8 mouse cellular contexts compared by ENCODE assay signal in the genomic region with DNA sequence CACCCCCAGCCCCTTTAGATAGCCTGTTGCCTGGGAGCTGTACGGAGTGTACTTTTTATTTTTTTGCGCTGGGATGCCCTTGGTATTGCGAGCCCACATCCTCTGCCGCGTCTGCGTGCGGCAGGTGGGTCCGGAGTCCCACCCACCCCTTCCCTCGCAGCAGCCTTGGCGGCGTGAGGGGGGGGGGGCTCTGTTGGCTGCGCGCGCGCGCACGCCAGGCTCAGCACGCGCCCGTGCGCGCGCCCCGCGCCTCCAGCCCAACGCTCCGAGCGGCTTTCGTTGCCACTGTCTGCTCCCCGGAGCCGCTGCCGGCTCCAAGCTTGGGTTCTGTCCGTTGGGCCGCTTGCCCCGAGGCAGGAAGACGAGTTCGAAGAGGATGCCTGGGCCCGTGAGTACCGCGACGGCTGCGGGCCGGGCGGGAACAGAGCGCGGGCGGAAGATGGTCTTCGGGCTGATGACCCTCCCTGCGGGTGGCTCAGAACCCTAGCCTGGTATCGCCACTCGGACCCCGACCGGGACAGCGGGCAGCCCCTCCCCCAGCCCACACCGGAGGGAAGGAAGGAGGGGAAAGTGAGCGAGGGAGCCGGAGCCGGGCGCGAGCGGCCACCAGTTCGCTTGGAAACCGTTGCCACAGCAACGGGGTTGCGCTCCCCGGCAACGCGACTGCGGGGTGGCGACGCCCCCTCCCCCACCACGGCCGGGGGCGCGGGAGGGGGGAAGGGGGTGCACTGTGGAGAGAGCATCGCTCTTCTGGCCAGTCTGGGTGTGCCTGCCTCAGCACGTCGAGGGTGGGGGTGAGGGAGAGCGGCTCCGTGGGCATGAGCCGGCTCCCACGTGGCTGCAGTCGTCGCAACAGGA. TPM values are rescaled to one million over a fixed set of nuclear protein-coding genes. Genes with fewer than 3 reads are reported as not detected.
A peak's percentile ranks its signal among the peaks of the same experiment; 100 is the strongest.
DNase-seq lines count a peak whose midpoint lies in the region; ATAC-seq and TF ChIP-seq lines count a peak whose summit lies in the region.

Prr7 (plus strand) TSS at position 241 of the 858 bp plus-strand sequence.

- TF ChIP-seq CTCF in lung, adult 2 months (IDR thresholded peaks at IDR 0.05; ENCODE audit: insufficient read depth, low read length) = no peak
- no peak for TF ChIP-seq CTCF in layer of hippocampus, adult 2 months (conservative IDR thresholded peaks at IDR 0.05)

- TF ChIP-seq POLR2A in lung, adult 2 months (IDR thresholded peaks at IDR 0.05; ENCODE audit: borderline replicate concordance, extremely low read depth, low read depth, low read length) = no peak

- peak within 1 kb of the TSS; percentile 94 for H3K4me2 ChIP-seq in lung, embryonic 15.5 days

- WGBS in lung, adult 2 months = under 1% methylated on average over 80 of the region's 84 CpGs
- 0% methylated on average over 49 of the region's 84 CpGs for WGBS in lung, embryonic 15.5 days

- H3K27me3 ChIP-seq in lung, embryonic 15.5 days = peaks cover 8% of the 10 kb centered on the region; the same call in 1 of the 2 replicates

- H3K36me3 ChIP-seq in lung, embryonic 15.5 days = peaks cover 11% of the 10 kb centered on the region

- peak within 1 kb of the TSS; percentile 99 for H3K27ac ChIP-seq in layer of hippocampus, adult 2 months
- H3K27ac ChIP-seq in lung, embryonic 15.5 days = no peak within 1 kb of the TSS

- ATAC-seq in granulocyte monocyte progenitor cell, adult 5-6 weeks (replicated peaks; ENCODE audit: poor library complexity, severe bottlenecking) = peak; percentile 15
- ATAC-seq in lung, embryonic 15.5 days (ENCODE audit: borderline replicate concordance, extremely low read depth, low FRiP score, low TSS enrichment) = peak; percentile 29

- H3K9me3 ChIP-seq in lung, embryonic 15.5 days = no peaks in the 10 kb centered on the region

- peaks cover 4% of the 10 kb centered on the region for H3K4me1 ChIP-seq in lung, adult 2 months (ENCODE audit: control insufficient read depth, insufficient read depth, low read length)
- peaks cover 19% of the 10 kb centered on the region for H3K4me1 ChIP-seq in lung, embryonic 15.5 days

- H3K9ac ChIP-seq in lung, embryonic 15.5 days = peak within 1 kb of the TSS; percentile 58

- peak within 1 kb of the TSS; percentile 55 for H3K4me3 ChIP-seq in lung, adult 2 months (replicated peaks; ENCODE audit: extremely low read depth, low read depth, low read length)
- peak within 1 kb of the TSS; percentile 96 for H3K4me3 ChIP-seq in layer of hippocampus, adult 2 months
- peak within 1 kb of the TSS; percentile 58 for H3K4me3 ChIP-seq in lung, embryonic 15.5 days

- no peak for DNase-seq in lung, adult 2 months
- DNase-seq in lung, postnatal 14 days = no peak
- DNase-seq in cerebellum, postnatal 14 days = peak; percentile 75 to 77
- DNase-seq in layer of hippocampus, adult 2 months (ENCODE audit: low spot score in 2 of 2) = peak; percentile 76 to 77
- DNase-seq in right cerebral cortex, adult 18-20 months = peak; percentile 77
- DNase-seq in urinary bladder, adult 2 months (ENCODE audit: low spot score) = no peak

RNA-seq across cellular contexts. Expression of gene Prr7, which starts in this region (rescaled TPM):
- polyA plus RNA-seq in lung, adult 2 months (2012; rRNA removed) = 5.6 and 9.6 TPM in 2 replicates
- 1.9 TPM in 1 of 2 replicates, not detected in the other for total RNA-seq in granulocyte monocyte progenitor cell, adult 5-6 weeks (2014; fragmentation: Nextera tagmentation)
- total RNA-seq in granulocyte monocyte progenitor cell, adult 5-6 weeks (2017) = 1.6 TPM in 1 of 2 replicates, not detected in the other
- 10 to 100 TPM; 83.0 to 84.5 TPM for total RNA-seq in layer of hippocampus, adult 2 months (2021)
- 0.29 and 0.39 TPM in 2 replicates for polyA plus RNA-seq in lung, embryonic 15.5 days (2015; fragmentation: Nextera tagmentation; extraction: Ambion mirVana)
- polyA plus RNA-seq in urinary bladder, adult 2 months (2012; rRNA removed) = 3.5 and 3.8 TPM in 2 replicates

Comparison
In these comparisons a context has a peak if more than half of its experiments do, and no peak if none do; other contexts are left out.
1. RNA of gene Prr7 (total RNA-seq): 83.0 to 84.5 TPM in layer of hippocampus, adult 2 months; 1.6 to 1.9 TPM in granulocyte monocyte progenitor cell, adult 5-6 weeks; every median in the first group is over 10 times any median in the second.
2. Peak in ATAC-seq, H3K4me3 ChIP-seq, H3K9ac ChIP-seq and H3K4me2 ChIP-seq in lung, embryonic 15.5 days; RNA of the gene not detected or under 1 TPM.
3. DNase-seq: peak in cerebellum, postnatal 14 days (2 of 2), layer of hippocampus, adult 2 months (2 of 2) and right cerebral cortex, adult 18-20 months (single experiment); none in lung, adult 2 months (single experiment), lung, postnatal 14 days (single experiment) and urinary bladder, adult 2 months (single experiment).
4. Peak in every context shown above with its lines, with median percentiles within 50 percentile points of each other: H3K4me3 ChIP-seq.